Mouse (Mus musculus) hindbrain, embryonic 11.5 days (tissue): ENCODE data around the gene Plxnc1. TPM values are rescaled to one million over a fixed set of nuclear protein-coding genes. Genes with fewer than 3 reads are reported as not detected.

Experiments
- ATAC-seq: fragments of 200-750 bp; cut with Nextera tagmentation; 2 replicates; pipeline ENCODE4 v1.8.0; 2017; ENCODE audit warnings: mild to moderate bottlenecking, moderate TSS enrichment, moderate library complexity; ENCODE audit not compliant: low FRiP score
- DNase-seq: peaks from one replicate; pipeline ENCODE4 v3.0.0-alpha.2; 2015; ENCODE audit warnings: low spot score
- H3K27ac ChIP-seq: fragments of 300-500 bp; sonication (generic); 2 replicates; pipeline ENCODE4 v1.5.1; 2014; ENCODE audit warnings: mild to moderate bottlenecking, low read depth, low read length
- H3K27me3 ChIP-seq: fragments of 300-500 bp; sonication (generic); 2 replicates; pipeline ENCODE4 v1.6.1; 2014; ENCODE audit warnings: mild to moderate bottlenecking, low read length, moderate library complexity, mixed read lengths; ENCODE audit not compliant: control insufficient read depth, insufficient read depth
- H3K36me3 ChIP-seq: fragments of 300-500 bp; sonication (generic); 2 replicates; pipeline ENCODE4 v1.6.1; 2014; ENCODE audit warnings: mild to moderate bottlenecking, low read length, moderate library complexity, mixed read lengths; ENCODE audit not compliant: control insufficient read depth, insufficient read depth
- H3K4me1 ChIP-seq: fragments of 300-500 bp; sonication (generic); replicated peaks from 2 replicates; pipeline ENCODE4 v1.6.1; 2014; ENCODE audit warnings: low read length, mixed read lengths; ENCODE audit not compliant: control insufficient read depth, insufficient read depth
- H3K4me2 ChIP-seq: fragments of 300-500 bp; sonication (generic); replicated peaks from 2 replicates; pipeline ENCODE4 v1.6.1; 2014; ENCODE audit warnings: mild to moderate bottlenecking, low read depth, low read length
- H3K4me3 ChIP-seq: fragments of 300-500 bp; sonication (generic); 2 replicates; pipeline ENCODE4 v1.5.1; 2014; ENCODE audit warnings: low read depth, low read length
- H3K9ac ChIP-seq: fragments of 300-500 bp; sonication (generic); 2 replicates; pipeline ENCODE4 v1.6.1; 2014; ENCODE audit warnings: low read depth, low read length
- H3K9me3 ChIP-seq: fragments of 300-500 bp; sonication (generic); 2 replicates; pipeline ENCODE4 v1.6.1; 2016; ENCODE audit warnings: low read length; ENCODE audit not compliant: control insufficient read depth
- WGBS: fragments of 180-500 bp; shearing (Covaris S2); extraction: QIAGEN DNeasy Blood & Tissue Kit; methylation state at CpG from one replicate; pipeline ENCODE4 v1.1.7; 2014; 5-methylcytosine and 5-hydroxymethylcytosine counted together
- polyA plus RNA-seq: library from polyadenylated mRNA; unstranded; fragments of >200 nt; fragmentation: Nextera tagmentation; extraction: Ambion mirVana; gene quantifications from 2 replicates; pipeline ENCODE4 v1.2.1, GENCODE M21; 2014

The Plxnc1 gene
- polyA plus RNA-seq, 1 experiment from 2014 or later = 4.5 TPM

DNA sequence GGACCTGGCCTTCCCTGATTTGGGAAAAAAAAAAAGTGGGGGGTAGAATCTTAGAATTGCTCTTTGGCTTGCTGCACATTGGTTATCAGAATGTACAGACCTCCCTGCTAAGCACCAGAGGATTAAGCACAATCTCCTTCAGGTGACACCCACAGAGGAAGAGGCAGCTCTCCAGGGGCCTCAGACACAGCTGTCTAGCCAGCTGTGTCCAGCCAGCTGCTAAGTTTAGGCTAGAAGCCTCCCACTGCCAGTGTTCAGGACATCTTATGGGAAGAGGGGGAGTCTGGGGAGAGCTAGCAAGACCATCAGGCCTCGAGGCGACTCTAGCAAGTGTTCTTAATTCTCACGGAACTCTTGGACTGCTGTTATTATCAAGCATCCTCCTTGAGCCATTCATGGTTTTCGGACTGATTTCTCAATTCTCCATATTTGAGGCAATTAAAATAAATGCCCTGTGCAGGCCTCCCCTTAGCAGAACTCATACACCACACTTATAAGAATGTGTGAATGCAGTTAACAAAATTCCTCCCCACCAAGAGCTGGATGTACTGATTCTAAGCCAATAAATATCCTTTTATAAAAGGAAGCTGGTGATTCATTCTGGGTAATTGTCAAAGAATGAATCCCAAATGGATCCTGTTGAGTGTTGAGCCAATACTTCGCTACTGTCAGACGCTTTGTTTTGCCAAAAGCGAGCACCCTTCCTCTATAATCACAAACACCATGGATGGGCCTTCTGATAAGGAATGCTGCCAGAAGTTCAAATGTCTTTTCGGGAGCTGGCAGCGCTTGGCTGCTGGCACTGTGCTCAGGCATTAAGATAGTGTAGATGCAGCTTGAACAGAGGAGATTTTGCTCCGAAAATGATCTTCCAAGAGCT is 140.4 kb downstream of the Plxnc1 start:
- DNase-seq (no peak), ATAC-seq (no peak)
- Histone ChIP-seq H3K36me3 (no peaks in the 10 kb centered on the region), H3K27ac (no peak overlapping the region), H3K27me3 (no peaks in the 10 kb centered on the region), H3K4me3 (no peak overlapping the region), H3K9ac (no peak overlapping the region), H3K9me3 (no peaks in the 10 kb centered on the region), H3K4me1 (0 out of 2 replicates have a peak, but pooled peaks cover 2% of the 10 kb centered on the region), H3K4me2 (no peak overlapping the region)
- 92% methylated on average over 10 of the region's 10 CpGs for WGBS

DNA sequence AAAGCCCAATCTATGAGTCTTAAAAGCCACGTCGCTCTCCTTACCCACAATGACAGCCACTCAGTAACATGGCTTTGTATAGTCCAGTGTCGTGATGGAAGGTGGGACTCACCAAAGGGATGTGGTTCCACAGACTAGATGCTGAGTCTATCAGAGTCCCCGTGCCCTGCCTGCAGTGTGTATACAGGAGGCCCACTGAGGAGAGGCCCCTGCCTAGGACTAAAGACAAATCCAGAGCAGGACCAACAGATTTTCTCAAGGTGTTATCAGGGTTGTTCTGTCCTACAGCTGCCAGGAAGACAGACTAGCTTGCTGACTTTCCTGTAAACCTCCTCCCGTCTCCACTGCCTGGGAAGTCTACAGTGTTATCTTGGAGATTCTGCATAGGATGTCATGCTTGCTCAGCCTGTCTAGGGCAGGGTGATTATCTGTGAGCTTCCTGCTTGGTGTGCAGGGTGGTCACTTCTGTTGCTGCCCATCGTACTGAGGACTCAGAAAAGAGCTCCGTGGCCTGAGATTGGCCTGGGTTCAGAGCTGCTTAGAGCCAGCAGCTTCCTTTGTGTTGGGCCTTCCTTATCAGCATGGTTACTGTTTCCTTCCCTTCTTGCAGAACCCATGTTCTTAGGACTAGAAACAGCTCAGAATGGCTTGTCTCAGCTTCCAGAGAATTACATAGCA is 143.8 kb downstream of the Plxnc1 start:
- no peak for ATAC-seq

DNA sequence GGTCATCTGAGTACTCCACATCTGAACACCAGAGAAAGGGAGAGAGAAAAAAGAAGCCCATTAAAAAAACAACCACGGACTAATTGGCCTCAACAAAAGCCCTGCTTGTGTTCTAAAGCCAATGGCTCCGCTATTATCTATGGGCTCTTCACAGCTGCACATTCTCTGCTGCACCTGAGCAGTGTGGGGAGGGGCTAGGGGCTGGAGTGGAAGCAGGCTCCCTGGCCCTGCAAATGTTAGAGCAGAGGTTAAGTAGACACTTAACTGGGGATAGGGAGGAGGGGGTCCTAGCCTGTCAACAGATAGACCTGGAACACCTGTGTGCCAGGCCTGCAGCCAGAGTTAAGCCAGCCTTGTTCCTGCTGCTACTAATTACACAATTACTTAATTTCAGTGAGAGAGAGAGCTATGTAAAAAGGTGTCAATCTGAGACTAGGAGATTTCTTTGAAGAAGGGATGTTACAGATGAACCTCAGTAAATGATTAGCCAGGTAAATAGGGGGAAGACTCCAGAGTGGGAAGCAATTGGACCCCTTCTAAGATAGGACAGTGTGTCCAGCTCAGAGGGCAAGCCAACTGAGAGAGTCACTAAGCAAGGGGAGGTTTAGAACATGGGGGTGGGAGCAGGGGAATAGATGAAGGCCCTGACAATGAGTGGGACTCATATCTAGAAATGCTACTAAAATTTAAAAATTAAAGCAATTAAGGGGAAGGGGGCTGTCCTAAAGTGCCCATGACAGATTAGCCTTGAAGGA is 145.0 kb downstream of the Plxnc1 start:
- ATAC-seq = no peak
- H3K36me3 ChIP-seq = no peaks in the 10 kb centered on the region
- no peak for DNase-seq

More for the DNA sequence above, 143.8 kb downstream of the Plxnc1 start:
- no peak overlapping the region for H3K27ac ChIP-seq
- H3K36me3 ChIP-seq = no peaks in the 10 kb centered on the region
- H3K4me2 ChIP-seq = no peak overlapping the region
- no peak overlapping the region for H3K9ac ChIP-seq
- 89% methylated on average over 7 of the region's 7 CpGs for WGBS
- no peak overlapping the region for H3K4me3 ChIP-seq
- no peak for DNase-seq
- H3K9me3 ChIP-seq = no peaks in the 10 kb centered on the region
- H3K27me3 ChIP-seq = no peaks in the 10 kb centered on the region
- no peaks in the 10 kb centered on the region for H3K4me1 ChIP-seq

DNA sequence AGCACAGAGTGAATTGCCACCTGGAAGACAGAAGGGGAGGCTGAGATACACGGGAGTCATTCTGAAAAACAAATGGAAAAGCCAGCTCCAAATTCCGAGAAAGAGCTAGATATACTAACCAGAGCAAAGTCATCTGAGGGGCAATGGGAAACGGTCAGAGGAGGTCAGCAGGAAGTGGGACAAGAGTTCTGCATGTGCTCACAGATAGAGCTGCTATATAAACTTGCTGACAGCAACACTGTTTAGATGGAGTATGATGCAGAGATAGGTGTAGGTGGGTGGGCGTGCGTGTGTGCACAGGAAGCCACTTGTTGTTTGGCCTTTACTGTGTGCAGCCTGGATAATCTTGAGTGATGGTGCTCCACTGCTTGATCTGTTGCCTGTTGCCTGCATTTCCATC is 146.5 kb downstream of the Plxnc1 start:
- no peak overlapping the region for H3K27ac ChIP-seq
- H3K9me3 ChIP-seq = no peaks in the 10 kb centered on the region
- DNase-seq = no peak
- no peaks in the 10 kb centered on the region for H3K36me3 ChIP-seq
- no peak overlapping the region for H3K9ac ChIP-seq
- H3K4me2 ChIP-seq = no peak overlapping the region
- WGBS = 84% methylated on average over 5 of the region's 5 CpGs
- H3K4me3 ChIP-seq = no peak overlapping the region
- no peaks in the 10 kb centered on the region for H3K4me1 ChIP-seq
- no peak for ATAC-seq
- no peaks in the 10 kb centered on the region for H3K27me3 ChIP-seq

More for the DNA sequence above, 145.0 kb downstream of the Plxnc1 start:
- no peak overlapping the region for H3K27ac ChIP-seq
- H3K4me3 ChIP-seq = no peak overlapping the region
- no peak overlapping the region for H3K9ac ChIP-seq
- no peaks in the 10 kb centered on the region for H3K9me3 ChIP-seq
- WGBS = 26% methylated on average over 2 of the region's 2 CpGs
- H3K27me3 ChIP-seq = no peaks in the 10 kb centered on the region
- no peak overlapping the region for H3K4me2 ChIP-seq
- no peaks in the 10 kb centered on the region for H3K4me1 ChIP-seq

DNA sequence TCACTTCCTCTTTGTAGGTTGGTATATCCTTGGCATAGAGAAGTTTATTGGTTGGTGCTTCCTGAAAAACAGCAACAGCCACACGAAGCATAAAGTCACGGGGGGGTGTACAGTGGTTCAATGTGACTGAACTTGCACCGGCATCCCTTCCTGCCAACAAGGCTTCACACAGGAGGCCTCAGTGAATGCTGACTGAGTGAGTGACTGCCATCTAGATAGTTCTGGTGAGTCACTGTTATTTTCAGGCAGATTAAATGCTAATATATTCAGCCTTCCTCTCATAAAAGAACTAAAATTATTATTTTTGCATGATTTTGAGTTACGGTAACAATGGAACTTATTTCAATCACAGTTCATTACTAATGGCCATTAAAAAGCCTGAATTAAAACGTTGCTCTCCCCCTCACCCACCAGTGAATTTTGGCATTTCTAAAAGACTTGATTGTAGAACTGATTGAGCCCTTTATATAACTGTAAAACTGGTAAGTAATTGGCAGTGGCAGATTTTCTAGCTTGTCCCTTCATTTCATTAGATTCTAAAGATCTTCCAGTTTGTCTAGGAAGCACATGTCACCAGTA is 149.9 kb downstream of the Plxnc1 start:
- no peak overlapping the region for H3K4me3 ChIP-seq
- H3K4me2 ChIP-seq = no peak overlapping the region
- no peak overlapping the region for H3K9ac ChIP-seq
- DNase-seq (no peak), ATAC-seq (no peak)
- 96% methylated on average over 5 of the region's 5 CpGs for WGBS
- H3K9me3 ChIP-seq = no peaks in the 10 kb centered on the region
- H3K36me3 ChIP-seq = no peaks in the 10 kb centered on the region
- H3K27me3 ChIP-seq = no peaks in the 10 kb centered on the region
- H3K27ac ChIP-seq = no peak overlapping the region
- H3K4me1 ChIP-seq = no peaks in the 10 kb centered on the region

DNA sequence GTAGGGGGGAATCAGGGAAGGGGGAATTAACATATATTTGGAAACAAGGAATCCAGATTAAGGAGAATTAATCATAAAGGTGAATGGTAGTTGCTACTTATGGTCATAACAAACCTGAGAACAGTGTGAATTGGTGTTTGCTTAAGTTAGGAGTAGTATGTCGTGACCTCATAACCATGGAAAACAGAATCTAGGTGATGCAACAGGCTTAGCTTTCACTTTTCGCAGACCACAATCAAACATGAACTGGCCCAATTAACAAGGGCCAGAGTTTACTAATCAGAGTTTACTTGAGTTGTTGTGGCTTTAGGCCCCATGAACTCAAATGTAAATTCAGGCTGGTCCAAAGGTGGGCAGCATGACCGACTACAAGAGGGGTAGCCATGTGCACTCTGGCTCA is 150.7 kb downstream of the Plxnc1 start:
- Histone ChIP-seq H3K9me3 (no peaks in the 10 kb centered on the region), H3K36me3 (no peaks in the 10 kb centered on the region), H3K4me3 (no peak overlapping the region), H3K4me2 (no peak overlapping the region), H3K27ac (no peak overlapping the region), H3K4me1 (no peaks in the 10 kb centered on the region), H3K9ac (no peak overlapping the region), H3K27me3 (no peaks in the 10 kb centered on the region)
- no peak for ATAC-seq
- no peak for DNase-seq
- WGBS = 93% methylated on average over 3 of the region's 3 CpGs

DNA sequence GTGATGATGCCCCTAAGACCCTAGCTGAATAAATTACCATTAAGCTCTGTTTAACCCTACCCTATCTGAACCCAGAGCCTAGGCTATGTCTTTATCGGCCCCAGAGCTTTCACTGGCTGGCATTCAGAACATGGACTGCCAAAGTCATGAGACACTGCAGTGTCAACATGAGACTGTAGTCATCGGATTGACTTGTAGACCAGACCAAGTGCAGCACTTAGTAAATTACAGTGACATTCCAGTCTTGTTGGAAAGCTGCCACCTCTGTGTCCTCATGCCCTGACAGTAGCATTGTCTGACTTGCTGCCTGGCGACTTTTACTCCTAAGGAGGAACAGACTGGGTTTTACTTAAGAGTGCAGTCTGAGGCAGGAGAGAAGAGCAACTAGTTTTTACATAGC is 155.4 kb downstream of the Plxnc1 start:
- H3K27me3 ChIP-seq = no peaks in the 10 kb centered on the region
- ATAC-seq (no peak), DNase-seq (no peak)
- no peak overlapping the region for H3K27ac ChIP-seq
- H3K4me1 ChIP-seq = no peaks in the 10 kb centered on the region
- H3K9ac ChIP-seq = no peak overlapping the region
- WGBS = 81% methylated on average over 3 of the region's 3 CpGs
- no peaks in the 10 kb centered on the region for H3K36me3 ChIP-seq
- H3K4me3 ChIP-seq = no peak overlapping the region
- no peak overlapping the region for H3K4me2 ChIP-seq
- no peaks in the 10 kb centered on the region for H3K9me3 ChIP-seq

DNA sequence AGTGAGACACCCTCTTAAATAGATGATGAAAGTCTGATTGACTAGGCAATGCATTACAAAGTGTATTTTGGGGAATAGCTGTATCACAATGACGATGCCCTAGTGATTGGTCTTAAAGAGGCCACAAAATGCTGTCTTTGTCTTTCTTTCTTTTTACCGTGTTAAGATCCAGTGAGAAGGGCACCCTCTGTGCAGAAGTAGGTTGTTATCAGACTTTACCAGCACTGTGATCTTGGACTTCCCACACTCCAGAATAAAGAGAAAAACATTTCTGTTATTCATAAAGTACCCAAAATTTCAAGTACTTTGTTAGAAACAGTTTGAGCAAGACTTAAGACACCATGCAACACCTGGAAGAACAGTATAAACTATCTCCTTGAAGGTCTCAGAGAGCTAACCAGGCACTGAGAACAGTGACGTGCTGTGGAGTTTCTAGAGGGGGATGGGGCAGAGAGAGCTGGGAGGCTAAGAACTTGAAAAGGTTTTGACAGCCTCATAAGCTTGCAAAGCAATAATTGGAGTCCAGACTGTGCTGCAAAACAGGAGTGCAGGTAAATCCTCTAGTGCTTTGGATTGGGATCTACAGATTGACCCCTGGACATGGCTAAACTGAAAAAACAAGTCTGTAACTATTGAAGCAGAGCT is 163.9 kb downstream of the Plxnc1 start:
- WGBS = 81% methylated on average over 3 of the region's 3 CpGs
- no peak overlapping the region for H3K9ac ChIP-seq
- no peak overlapping the region for H3K4me2 ChIP-seq
- no peak overlapping the region for H3K4me3 ChIP-seq
- no peaks in the 10 kb centered on the region for H3K36me3 ChIP-seq
- H3K9me3 ChIP-seq = no peaks in the 10 kb centered on the region
- no peak for ATAC-seq
- H3K4me1 ChIP-seq = no peaks in the 10 kb centered on the region
- H3K27ac ChIP-seq = no peak overlapping the region
- no peaks in the 10 kb centered on the region for H3K27me3 ChIP-seq
- DNase-seq = no peak
